Mouse (Mus musculus) liver, adult 10 weeks (tissue): ENCODE results near the gene Xpnpep2. TPM values are rescaled to one million over a fixed set of nuclear protein-coding genes. Genes with fewer than 3 reads are reported as not detected.

ENCODE experiments used
- polyA plus RNA-seq: library from polyadenylated mRNA; stranded (reverse); fragments of 350-450 nt; fragmentation: Illumina TruSeq; extraction: RNeasy Lipid Tissue Mini Kit (QIAGEN cat#74804); gene quantifications from one replicate; pipeline ENCODE4 v1.2.3, GENCODE M21; 2014; ENCODE audit warnings: low read depth, low replicate concordance

Gene Xpnpep2
- polyA plus RNA-seq: not detected

GRCm38 (mm10) chrX:48108394-48109315 lies at the start of gene Xpnpep2:
Gene Xpnpep2, plus strand, starts transcription at chrX:48108725.

DNA sequence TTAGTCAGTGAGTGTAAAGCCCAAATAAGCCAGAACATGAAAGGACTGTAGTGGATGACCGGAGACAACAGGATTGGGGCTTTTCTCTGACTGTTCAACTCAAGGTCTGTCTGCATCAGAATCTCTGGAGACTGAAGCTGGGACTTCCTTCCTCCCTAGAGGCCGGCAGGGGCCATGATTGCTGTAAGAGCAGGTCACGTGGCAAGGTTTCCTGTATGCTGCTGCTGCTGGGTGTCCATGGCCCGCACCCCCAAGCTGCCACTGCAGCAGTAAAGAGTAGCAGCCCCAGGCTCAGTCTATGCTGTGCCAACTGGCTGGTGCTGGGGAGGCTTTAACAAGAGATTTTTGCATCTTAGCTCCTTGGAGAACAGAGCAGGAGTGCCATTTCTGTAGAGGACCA lies 37.7 kb downstream of the Xpnpep2 start, which contains the start of gene Sash3:
Sash3 (plus strand) TSS at position 175 of the 400 bp plus-strand sequence.

Other genes with a start within 250 kb of the Xpnpep2 start
- 0.19 TPM for gene Smarca1, start 215.8 kb upstream of the Xpnpep2 start, polyA plus RNA-seq
- 7.7 TPM for gene Ocrl, start 196.3 kb upstream of the Xpnpep2 start, polyA plus RNA-seq
- gene Apln, start 73.9 kb upstream of the Xpnpep2 start, polyA plus RNA-seq: 0.11 TPM
- gene Sash3, start 37.7 kb downstream of the Xpnpep2 start, polyA plus RNA-seq: 0.42 TPM
- 84.3 TPM for gene Zdhhc9, start 100.2 kb downstream of the Xpnpep2 start, polyA plus RNA-seq
- 11.6 TPM for gene Utp14a, start 148.1 kb downstream of the Xpnpep2 start, polyA plus RNA-seq
- 0.58 TPM for gene Bcorl1, start 232.6 kb downstream of the Xpnpep2 start, polyA plus RNA-seq